Mouse (Mus musculus) hindbrain, postnatal 0 days (tissue): Measurements from ENCODE around the gene H2al1k. TPM values are rescaled to one million over a fixed set of nuclear protein-coding genes. Genes with fewer than 3 reads are reported as not detected.
"Not testable (repeated sequence)": the region's sequence is repeated elsewhere in the genome, so short reads cannot be mapped to it uniquely, and the experiment has no call there.

Experiments used
- ATAC-seq: fragments of 200-750 bp; cut with Nextera tagmentation; 2 replicates; pipeline ENCODE4 v1.8.0; 2017; ENCODE audit warnings: mild to moderate bottlenecking, moderate TSS enrichment, moderate library complexity
- DNase-seq: peaks from one replicate; pipeline ENCODE4 v3.0.0-alpha.2; 2015; ENCODE audit warnings: low spot score
- H3K27ac ChIP-seq: fragments of 300-500 bp; sonication (generic); 2 replicates; pipeline ENCODE4 v1.5.1; 2014; ENCODE audit warnings: mild to moderate bottlenecking
- H3K27me3 ChIP-seq: fragments of 300-500 bp; sonication (generic); 2 replicates; pipeline ENCODE4 v1.6.1; 2014; ENCODE audit warnings: low read length, mixed read lengths; ENCODE audit not compliant: insufficient read depth
- H3K36me3 ChIP-seq: fragments of 300-500 bp; sonication (generic); 2 replicates; pipeline ENCODE4 v1.6.1; 2014; ENCODE audit warnings: low read length, mixed read lengths; ENCODE audit not compliant: insufficient read depth
- H3K4me1 ChIP-seq: fragments of 300-500 bp; sonication (generic); 2 replicates; pipeline ENCODE4 v1.6.1; 2014; ENCODE audit warnings: antibody characterized with exemption, low read length, mixed read lengths; ENCODE audit not compliant: insufficient read depth
- H3K4me2 ChIP-seq: fragments of 300-500 bp; sonication (generic); 2 replicates; pipeline ENCODE4 v1.6.1; 2014; ENCODE audit warnings: low read depth, mild to moderate bottlenecking, low read length, moderate library complexity, mixed read lengths
- H3K4me3 ChIP-seq: fragments of 300-500 bp; sonication (generic); 2 replicates; pipeline ENCODE4 v1.5.1; 2014; ENCODE audit warnings: low read length
- H3K9ac ChIP-seq: fragments of 300-500 bp; sonication (generic); replicated peaks from 2 replicates; pipeline ENCODE4 v1.6.1; 2014; ENCODE audit warnings: mild to moderate bottlenecking, low read length, moderate library complexity, mixed read lengths
- H3K9me3 ChIP-seq: fragments of 300-500 bp; sonication (generic); 2 replicates; pipeline ENCODE4 v1.6.1; 2016; ENCODE audit warnings: low read length, mixed read lengths
- CTCF ChIP-seq: IDR thresholded peaks from 2 replicates; pipeline ENCODE4 v1.5.1; 2016; ENCODE audit warnings: antibody characterized with exemption, control low read depth, low read depth
- WGBS: fragments of 180-500 bp; shearing (Covaris S2); extraction: QIAGEN DNeasy Blood & Tissue Kit; methylation state at CpG from one replicate; pipeline ENCODE4 v1.1.7; 2014; 5-methylcytosine and 5-hydroxymethylcytosine counted together
- polyA plus RNA-seq: library from polyadenylated mRNA; unstranded; fragments of >200 nt; fragmentation: Nextera tagmentation; extraction: Ambion mirVana; gene quantifications from 2 replicates; pipeline ENCODE4 v1.2.1, GENCODE M21; 2015
- total RNA-seq: library from RNA; depleted of rRNA; stranded (reverse); fragments of >200 nt; gene quantifications from 2 replicates; pipeline ENCODE4 v1.2.3, GENCODE M21; 2014; rRNA removed

H2al1k gene
- total and polyA plus RNA-seq, 2 experiments from 2014 or later = not detected

DNA sequence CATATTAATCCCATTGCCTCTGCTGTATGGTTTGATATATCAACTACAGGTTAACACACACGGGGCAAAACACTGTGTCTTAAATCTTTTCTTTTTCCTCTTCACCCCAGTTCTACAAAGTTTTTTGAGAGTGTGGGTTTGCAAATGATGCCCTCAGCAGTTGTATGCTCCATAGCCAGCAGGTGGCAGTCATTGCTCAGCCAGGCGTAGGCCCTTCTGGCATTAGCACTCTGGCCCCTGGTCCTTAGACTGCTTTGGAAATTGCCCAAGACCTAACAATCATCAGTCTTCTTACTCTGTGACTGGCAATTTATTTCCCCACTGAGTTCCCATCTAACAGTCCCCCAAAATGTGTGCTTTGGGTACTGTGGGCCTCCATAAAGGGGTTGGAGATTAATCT lies 23.6 kb downstream of the H2al1k start:
- ATAC-seq = not testable (repeated sequence)

DNA sequence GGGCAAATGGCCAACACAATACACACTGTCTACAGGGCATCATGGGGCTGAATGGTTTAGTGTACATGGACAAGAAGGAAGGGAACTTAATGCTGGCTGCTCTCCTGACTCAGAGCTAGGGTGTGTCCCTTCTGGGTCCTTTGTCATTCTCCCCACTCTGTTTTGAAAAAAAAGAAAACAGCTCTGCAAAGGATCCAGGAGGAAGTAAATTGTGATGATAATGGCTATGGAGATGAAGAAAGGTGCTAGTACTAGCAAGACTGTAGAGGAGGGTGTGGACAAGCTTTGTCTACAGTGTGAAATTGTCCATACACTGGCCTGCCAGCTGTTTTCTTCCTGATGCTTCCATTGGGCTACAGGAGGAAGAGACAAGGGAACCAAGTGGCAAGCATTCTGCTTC lies 25.5 kb downstream of the H2al1k start:
- not testable (repeated sequence) for ATAC-seq, H3K27ac ChIP-seq, H3K36me3 ChIP-seq, H3K9ac ChIP-seq, H3K4me1 ChIP-seq, H3K4me2 ChIP-seq, H3K27me3 ChIP-seq, H3K4me3 ChIP-seq, H3K9me3 ChIP-seq, DNase-seq

More for the DNA sequence above, 23.6 kb downstream of the H2al1k start:
- not testable (repeated sequence) for H3K27me3 ChIP-seq, H3K4me2 ChIP-seq, H3K4me3 ChIP-seq, H3K9me3 ChIP-seq, H3K27ac ChIP-seq, H3K36me3 ChIP-seq, H3K9ac ChIP-seq, H3K4me1 ChIP-seq
- peak; percentile 21 for DNase-seq
- peak; percentile 43 for TF ChIP-seq CTCF
- 49% methylated on average over 2 of the region's 2 CpGs for WGBS

Other genes with a start within 250 kb of the H2al1k start
- not detected in 2 replicates for gene 4930402K13Rik, start 246.1 kb upstream of the H2al1k start, total RNA-seq
- not detected in 2 replicates for gene 4930402K13Rik, start 246.1 kb upstream of the H2al1k start, polyA plus RNA-seq
- 8.4 and 8.7 TPM in 2 replicates for gene Lancl3, start 150.7 kb upstream of the H2al1k start, total RNA-seq
- 3.1 and 3.4 TPM in 2 replicates for gene Lancl3, start 150.7 kb upstream of the H2al1k start, polyA plus RNA-seq
- not detected in 2 replicates for gene Gm14862, start 93.7 kb upstream of the H2al1k start, total RNA-seq
- gene Gm14862, start 93.7 kb upstream of the H2al1k start, polyA plus RNA-seq = not detected in 2 replicates
- 6.6 and 6.7 TPM in 2 replicates for gene Xk, start 77.9 kb upstream of the H2al1k start, total RNA-seq
- 3.7 and 4.6 TPM in 2 replicates for gene Xk, start 77.9 kb upstream of the H2al1k start, polyA plus RNA-seq
- not detected in 2 replicates for gene H2al1m, start 66.9 kb upstream of the H2al1k start, total RNA-seq
- gene H2al1m, start 66.9 kb upstream of the H2al1k start, polyA plus RNA-seq = not detected in 2 replicates
- 0.25 and 0.68 TPM in 2 replicates for gene Cybb, start 137.1 kb downstream of the H2al1k start, total RNA-seq
- 0.52 and 0.61 TPM in 2 replicates for gene Cybb, start 137.1 kb downstream of the H2al1k start, polyA plus RNA-seq
- gene H2al1o, start 221.8 kb downstream of the H2al1k start, total RNA-seq = not detected in 2 replicates
- gene H2al1o, start 221.8 kb downstream of the H2al1k start, polyA plus RNA-seq = not detected in 2 replicates